Mouse (Mus musculus) gastrocnemius, postnatal 10 days (tissue): Measurements from ENCODE around the gene Mup17. TPM values are rescaled to one million over a fixed set of nuclear protein-coding genes. Genes with fewer than 3 reads are reported as not detected.
"Not testable (repeated sequence)": the region's sequence is repeated elsewhere in the genome, so short reads cannot be mapped to it uniquely, and the experiment has no call there.

Source experiments
- DNase-seq: peaks from one replicate; pipeline ENCODE4 v3.0.0; 2021; ENCODE audit warnings: mixed read lengths
- long read RNA-seq, 2 experiments: library from polyadenylated mRNA; stranded (forward); transcript quantifications; one replicate each; pipeline ENCODE4 v2.0.0; 2021
- total RNA-seq, 2 experiments: library from RNA; stranded (reverse); gene quantifications; 2 replicates each; pipeline ENCODE4 v1.2.3; 2021

Mup17 gene
- total RNA-seq: not detected
- long read RNA-seq, experiment 1: 0 reads
- long read RNA-seq, experiment 2: 0 reads

DNA sequence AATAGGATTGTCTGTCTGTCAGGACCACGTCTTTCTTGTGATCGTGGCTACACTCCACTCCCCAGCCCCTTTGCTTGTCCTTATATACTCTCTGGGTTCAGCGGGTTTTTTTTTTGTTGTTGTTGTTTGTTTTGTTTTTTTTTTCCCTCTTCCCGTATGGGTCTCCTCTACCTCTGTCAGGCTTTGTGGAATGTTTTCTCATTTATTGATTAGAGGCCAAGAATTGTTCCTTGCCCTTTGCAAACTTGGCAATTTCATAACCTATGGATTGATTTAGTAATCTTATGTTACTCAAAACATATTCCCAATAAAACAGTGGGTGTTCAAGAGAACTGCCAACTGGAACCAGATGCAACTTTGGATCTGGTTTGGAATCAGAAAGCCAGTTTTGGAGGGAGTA, at the start of gene Mup17:
Gene Mup17 (minus strand): TSS at position 101 of the 400 bp plus-strand sequence.
- DNase-seq: not testable (repeated sequence)

DNA sequence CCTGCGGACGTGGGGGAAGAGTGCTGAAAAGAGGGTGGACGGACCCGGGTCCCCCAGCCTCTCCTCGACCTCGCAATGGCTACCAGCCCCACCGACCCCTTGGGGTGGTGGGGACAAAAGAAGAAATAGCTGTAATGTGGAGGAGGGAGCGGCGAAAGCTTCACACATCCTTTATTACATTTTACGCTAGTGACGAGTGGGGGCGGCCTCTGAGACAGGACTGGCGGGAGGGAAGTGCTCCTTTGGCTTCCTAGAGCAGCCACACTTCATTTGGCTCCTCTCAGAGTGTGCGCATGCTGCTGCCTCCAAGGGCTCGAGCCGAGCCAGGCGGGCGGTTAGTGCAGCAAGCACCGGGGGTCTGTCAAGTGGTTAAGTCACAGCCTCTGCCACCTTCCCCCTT, 24.1 kb downstream of the Mup17 start:
- DNase-seq: not testable (repeated sequence)

DNA sequence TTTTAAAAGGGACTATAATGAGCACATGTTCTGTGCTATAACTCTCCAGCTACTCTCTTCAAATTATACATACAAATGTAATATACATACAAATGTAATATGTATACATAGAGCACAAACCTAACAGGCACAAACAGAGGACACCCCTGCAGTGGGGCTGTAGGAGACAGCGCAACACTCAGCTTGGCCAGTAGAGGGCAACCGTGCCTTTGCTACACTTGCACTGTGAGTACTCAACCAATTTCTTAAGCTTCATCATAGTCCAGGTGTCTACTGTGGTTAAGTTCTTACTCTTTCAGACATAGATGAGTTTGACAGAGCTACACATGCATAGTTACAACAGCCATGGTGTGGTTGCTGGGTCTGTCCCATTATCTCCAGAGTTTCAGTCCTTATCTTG, 39.8 kb downstream of the Mup17 start:
- DNase-seq: not testable (repeated sequence)

Other genes starting within 250 kb of the Mup17 start
- not detected for gene Mup15, start 156.1 kb downstream of the Mup17 start, total RNA-seq
- not detected for gene Mup16, start 76.3 kb downstream of the Mup17 start, total RNA-seq
- gene Mup18, start 78.3 kb upstream of the Mup17 start, total RNA-seq: not detected
- gene Mup19, start 186.4 kb upstream of the Mup17 start, total RNA-seq: not detected
- not detected for gene Mup5, start 239.4 kb upstream of the Mup17 start, total RNA-seq